ENCODE assay signal across 23 mouse cellular contexts in the genomic region with DNA sequence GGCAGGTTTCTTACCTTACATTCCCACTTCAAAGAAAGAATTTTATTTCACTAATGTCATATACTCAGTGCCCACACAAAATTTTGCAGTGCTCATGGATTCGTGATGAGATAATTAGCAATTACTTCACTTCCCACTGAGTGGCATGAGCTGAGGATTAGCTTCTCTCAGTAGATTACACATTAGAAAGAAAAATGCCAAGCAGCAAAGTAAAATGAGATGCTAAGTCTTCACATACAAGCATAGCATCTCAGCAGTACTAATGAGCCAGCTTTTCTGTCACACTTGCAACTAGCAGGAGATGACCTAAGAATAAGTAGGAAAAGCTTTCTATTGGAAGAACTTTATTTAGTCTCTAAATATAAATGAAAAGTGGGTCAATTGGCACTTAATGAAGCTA.
"Had no signal": no experiment of that assay in that cellular context is flagged by ENCODE, and none has a peak within 500 bp of the region (broad histone marks: within the 10 kb centered on the region; RNA-seq: fewer than 3 reads in every experiment).

No protein-coding gene starts in this region.

- H3K9ac ChIP-seq: limb, embryonic 12.5 days; limb, embryonic 15.5 days; liver, embryonic 14.5 days; liver, postnatal 0 days; lung, embryonic 14.5 days; neural tube, embryonic 12.5 days; neural tube, embryonic 15.5 days had no signal

- H3K4me2 ChIP-seq: limb, embryonic 12.5 days; limb, embryonic 15.5 days; liver, embryonic 11.5 days; lung, embryonic 14.5 days; neural tube, embryonic 12.5 days; neural tube, embryonic 15.5 days had no signal

- H3K27ac ChIP-seq: kidney, postnatal 0 days; limb, embryonic 12.5 days; limb, embryonic 15.5 days; liver, embryonic 14.5 days; macrophage; neural tube, embryonic 12.5 days; neural tube, embryonic 15.5 days; stomach, postnatal 0 days had no signal

- H3K4me3 ChIP-seq: limb, embryonic 12.5 days; limb, embryonic 15.5 days; neural tube, embryonic 12.5 days; neural tube, embryonic 15.5 days had no signal

- ATAC-seq: intestine, postnatal 0 days; liver, postnatal 0 days; lung, postnatal 0 days had no signal

- H3K9me3 ChIP-seq: limb, embryonic 12.5 days; limb, embryonic 15.5 days; neural tube, embryonic 12.5 days; neural tube, embryonic 15.5 days had no signal

- H3K27me3 ChIP-seq: limb, embryonic 12.5 days; limb, embryonic 15.5 days; neural tube, embryonic 12.5 days; neural tube, embryonic 15.5 days had no signal

- H3K4me1 ChIP-seq: limb, embryonic 12.5 days; limb, embryonic 15.5 days; neural tube, embryonic 12.5 days; neural tube, embryonic 15.5 days had no signal

- H3K36me3 ChIP-seq: limb, embryonic 12.5 days; limb, embryonic 15.5 days; neural tube, embryonic 12.5 days; neural tube, embryonic 15.5 days had no signal

- DNase-seq: kidney, adult 2 months; kidney, postnatal 36 days; layer of hippocampus, postnatal 36 days; left cerebral cortex, postnatal 4 days; liver, postnatal 0 days; lung, embryonic 14.5 days; right cerebral cortex, adult 18-20 months; right cerebral cortex, postnatal 14 days; right cerebral cortex, postnatal 4 days; thymus, adult 2 months; thymus, postnatal 14 days; thymus, postnatal 4 days had no signal
